19 mouse cellular contexts compared by ENCODE assay signal in genomic region chr15:98753021-98753423, GRCm38 (mm10). TPM values are rescaled to one million over a fixed set of nuclear protein-coding genes. Genes with fewer than 3 reads are reported as not detected.
DNase-seq lines count a peak whose midpoint lies in the region; ATAC-seq lines count a peak whose summit lies in the region.
"Had no signal": no experiment of that assay in that cellular context is flagged by ENCODE, and none has a peak within 500 bp of the region (broad histone marks: within the 10 kb centered on the region; RNA-seq: fewer than 3 reads in every experiment).

No protein-coding gene starts in this region.

- H3K4me3 ChIP-seq in heart, embryonic 14.5 days (ENCODE audit: control insufficient read depth in 1 of 2, insufficient read depth in 1 of 2, low read depth in 1 of 2, low read length in 2 of 2) = no peak overlapping the region
- no peak overlapping the region for H3K4me3 ChIP-seq in heart, embryonic 12.5 days
- no peak overlapping the region for H3K4me3 ChIP-seq in intestine, embryonic 16.5 days (ENCODE audit: low read length)
- H3K4me3 ChIP-seq: embryonic facial prominence, embryonic 12.5 days; heart, embryonic 15.5 days; kidney, embryonic 15.5 days; midbrain, embryonic 12.5 days had no signal

- H3K9ac ChIP-seq in heart, embryonic 14.5 days (ENCODE audit: low read length) = no peak overlapping the region
- no peak overlapping the region for H3K9ac ChIP-seq in heart, embryonic 12.5 days
- no peak overlapping the region for H3K9ac ChIP-seq in intestine, embryonic 16.5 days (ENCODE audit: low read depth, low read length)
- H3K9ac ChIP-seq: embryonic facial prominence, embryonic 12.5 days; forebrain, postnatal 0 days; heart, embryonic 15.5 days; kidney, embryonic 15.5 days; midbrain, embryonic 12.5 days had no signal

- peaks cover 31% of the 10 kb centered on the region for H3K36me3 ChIP-seq in heart, embryonic 14.5 days (ENCODE audit: control insufficient read depth, insufficient read depth, low read length)
- H3K36me3 ChIP-seq in heart, embryonic 12.5 days = peaks cover 22% of the 10 kb centered on the region
- no peaks in the 10 kb centered on the region; the same call in 1 of the 2 replicates for H3K36me3 ChIP-seq in intestine, embryonic 16.5 days (ENCODE audit: control insufficient read depth, insufficient read depth, low read length)
- H3K36me3 ChIP-seq: heart, embryonic 15.5 days had no signal

- no peak overlapping the region for H3K4me2 ChIP-seq in heart, embryonic 14.5 days (ENCODE audit: low read length)
- H3K4me2 ChIP-seq in heart, embryonic 12.5 days = no peak overlapping the region
- no peak overlapping the region for H3K4me2 ChIP-seq in intestine, embryonic 16.5 days (ENCODE audit: low read depth, low read length)
- H3K4me2 ChIP-seq: embryonic facial prominence, embryonic 12.5 days; heart, embryonic 15.5 days; kidney, embryonic 15.5 days; midbrain, embryonic 12.5 days had no signal

- peaks cover 0 to 9% of the 10 kb centered on the region in 2 experiments; a peak in 1 of 4 replicates for H3K4me1 ChIP-seq in heart, embryonic 14.5 days (ENCODE audit: control insufficient read depth in 2 of 2, insufficient read depth in 2 of 2, low read length in 2 of 2)
- 0 out of 2 replicates have a peak, but pooled peaks cover 11% of the 10 kb centered on the region for H3K4me1 ChIP-seq in heart, embryonic 12.5 days (replicated peaks)
- H3K4me1 ChIP-seq in intestine, embryonic 16.5 days (ENCODE audit: control insufficient read depth, insufficient read depth, low read length) = peaks cover 7% of the 10 kb centered on the region

- 57% methylated on average over 8 of the region's 8 CpGs for WGBS in heart, embryonic 14.5 days
- 55% methylated on average over 8 of the region's 8 CpGs for WGBS in heart, embryonic 12.5 days
- WGBS in intestine, embryonic 16.5 days = 55% methylated on average over 8 of the region's 8 CpGs

- peak; percentile 31; the same call in 1 of the 2 replicates for ATAC-seq in heart, embryonic 14.5 days (ENCODE audit: insufficient number of reproducible peaks, insufficient read depth, low FRiP score, low read depth)
- no peak for ATAC-seq in heart, embryonic 12.5 days (ENCODE audit: insufficient number of reproducible peaks, low FRiP score)
- ATAC-seq in intestine, embryonic 16.5 days = peak; percentile 77
- ATAC-seq: activated CD4-positive, CD25-positive, alpha-beta regulatory T cell, adult 4 months; forebrain, postnatal 0 days had no signal

- H3K27me3 ChIP-seq in heart, embryonic 14.5 days (ENCODE audit: control insufficient read depth, insufficient read depth, low read length) = no peaks in the 10 kb centered on the region
- no peaks in the 10 kb centered on the region for H3K27me3 ChIP-seq in heart, embryonic 12.5 days (replicated peaks)
- no peaks in the 10 kb centered on the region for H3K27me3 ChIP-seq in intestine, embryonic 16.5 days (replicated peaks; ENCODE audit: control insufficient read depth, insufficient read depth, low read length)
- H3K27me3 ChIP-seq: embryonic facial prominence, embryonic 12.5 days; heart, embryonic 15.5 days; kidney, embryonic 15.5 days; midbrain, embryonic 12.5 days had no signal

- H3K27ac ChIP-seq in heart, embryonic 14.5 days (replicated peaks in 1 of 2; ENCODE audit: control insufficient read depth in 1 of 2, insufficient read depth in 1 of 2, low read depth in 2 of 2, low read length in 2 of 2) = no peak overlapping the region
- no peak overlapping the region for H3K27ac ChIP-seq in heart, embryonic 12.5 days (ENCODE audit: poor library complexity, severe bottlenecking)
- H3K27ac ChIP-seq in intestine, embryonic 16.5 days (ENCODE audit: low read length) = no peak overlapping the region
- H3K27ac ChIP-seq: embryonic facial prominence, embryonic 12.5 days; heart, embryonic 15.5 days; kidney, embryonic 15.5 days; midbrain, embryonic 12.5 days had no signal

- no peaks in the 10 kb centered on the region for H3K9me3 ChIP-seq in heart, embryonic 14.5 days (ENCODE audit: control insufficient read depth, low read length)
- no peaks in the 10 kb centered on the region for H3K9me3 ChIP-seq in heart, embryonic 12.5 days (replicated peaks)
- no peaks in the 10 kb centered on the region for H3K9me3 ChIP-seq in intestine, embryonic 16.5 days (ENCODE audit: control insufficient read depth, low read length)
- H3K9me3 ChIP-seq: embryonic facial prominence, embryonic 12.5 days; heart, embryonic 15.5 days; kidney, embryonic 15.5 days; midbrain, embryonic 12.5 days had no signal

- DNase-seq in right cerebral cortex, postnatal 25 days = peak; percentile 42
- DNase-seq in right cerebral cortex, postnatal 36 days (ENCODE audit: low spot score in 2 of 2) = no peak
- no peak for DNase-seq in cerebellum, postnatal 25 days
- DNase-seq in urinary bladder, postnatal 14 days (ENCODE audit: low spot score) = no peak
- DNase-seq: cerebellum, adult 2 months; forebrain, postnatal 0 days; heart, adult 11 months; left cerebral cortex, postnatal 4 days; lung, adult 18-20 months; thymus, postnatal 25 days had no signal

RNA-seq across cellular contexts. Expression of gene Arf3, which starts 10.0 kb away (rescaled TPM):
- polyA plus RNA-seq in heart, embryonic 14.5 days (2014; fragmentation: Nextera tagmentation; extraction: Ambion mirVana) = 26.7 and 31.9 TPM in 2 replicates
- 46.3 and 46.9 TPM in 2 replicates for polyA plus RNA-seq in heart, embryonic 12.5 days (2016; fragmentation: Nextera tagmentation; extraction: Ambion mirVana)
- 35.4 and 40.1 TPM in 2 replicates for polyA plus RNA-seq in intestine, embryonic 16.5 days (2015; fragmentation: Nextera tagmentation; extraction: Ambion mirVana)

RNA-seq across cellular contexts. Expression of gene Wnt10b, which starts 24.9 kb away (rescaled TPM):
- polyA plus RNA-seq in heart, embryonic 14.5 days (2014; fragmentation: Nextera tagmentation; extraction: Ambion mirVana) = not detected in 2 replicates
- polyA plus RNA-seq in heart, embryonic 12.5 days (2016; fragmentation: Nextera tagmentation; extraction: Ambion mirVana) = not detected in 2 replicates
- polyA plus RNA-seq in intestine, embryonic 16.5 days (2015; fragmentation: Nextera tagmentation; extraction: Ambion mirVana) = 0.09 TPM in 1 of 2 replicates, not detected in the other
- polyA plus RNA-seq: forebrain, postnatal 0 days; heart, embryonic 15.5 days; stomach, embryonic 14.5 days had no signal

RNA-seq across cellular contexts. Expression of gene Fkbp11, which starts 25.0 kb away (rescaled TPM):
- 21.5 and 23.4 TPM in 2 replicates for polyA plus RNA-seq in heart, embryonic 14.5 days (2014; fragmentation: Nextera tagmentation; extraction: Ambion mirVana)
- 13.2 and 17.8 TPM in 2 replicates for polyA plus RNA-seq in heart, embryonic 12.5 days (2016; fragmentation: Nextera tagmentation; extraction: Ambion mirVana)
- 96.8 and 108 TPM in 2 replicates for polyA plus RNA-seq in intestine, embryonic 16.5 days (2015; fragmentation: Nextera tagmentation; extraction: Ambion mirVana)

RNA-seq across cellular contexts. Expression of gene Wnt1, which starts 36.6 kb away (rescaled TPM):
- polyA plus RNA-seq in heart, embryonic 14.5 days (2014; fragmentation: Nextera tagmentation; extraction: Ambion mirVana) = not detected in 2 replicates
- polyA plus RNA-seq in heart, embryonic 12.5 days (2016; fragmentation: Nextera tagmentation; extraction: Ambion mirVana) = not detected in 2 replicates
- polyA plus RNA-seq in intestine, embryonic 16.5 days (2015; fragmentation: Nextera tagmentation; extraction: Ambion mirVana) = not detected in 2 replicates
- polyA plus RNA-seq: activated CD4-positive, CD25-positive, alpha-beta regulatory T cell, adult 4 months; cerebellum, adult 2 months; heart, embryonic 15.5 days; stomach, embryonic 14.5 days had no signal

RNA-seq across cellular contexts. Expression of gene Ccdc65, which starts 45.0 kb away (rescaled TPM):
- 0.42 and 0.89 TPM in 2 replicates for polyA plus RNA-seq in heart, embryonic 14.5 days (2014; fragmentation: Nextera tagmentation; extraction: Ambion mirVana)
- 0.33 and 0.62 TPM in 2 replicates for polyA plus RNA-seq in heart, embryonic 12.5 days (2016; fragmentation: Nextera tagmentation; extraction: Ambion mirVana)
- 0.66 and 0.70 TPM in 2 replicates for polyA plus RNA-seq in intestine, embryonic 16.5 days (2015; fragmentation: Nextera tagmentation; extraction: Ambion mirVana)
